Mouse (Mus musculus) C2C12 (cell line): ENCODE measurements around the gene Lrmda.

Experiments
- CEBPB ChIP-seq: IDR thresholded peaks from one replicate; pipeline ENCODE4 v1.6.1; 2011; ENCODE audit warnings: low read depth, mild to moderate bottlenecking, control low read depth, moderate library complexity
- CTCF ChIP-seq: IDR thresholded peaks from one replicate; pipeline ENCODE4 v1.5.1; 2011; ENCODE audit not compliant: control insufficient read depth, insufficient read depth, insufficient read length
- MAX ChIP-seq: IDR thresholded peaks from one replicate; pipeline ENCODE4 v1.6.1; 2011; ENCODE audit warnings: mild to moderate bottlenecking, control low read depth
- USF1 ChIP-seq: IDR thresholded peaks from one replicate; pipeline ENCODE4 v1.6.1; 2011; ENCODE audit warnings: low read depth, mild to moderate bottlenecking, control low read depth, moderate library complexity

DNA sequence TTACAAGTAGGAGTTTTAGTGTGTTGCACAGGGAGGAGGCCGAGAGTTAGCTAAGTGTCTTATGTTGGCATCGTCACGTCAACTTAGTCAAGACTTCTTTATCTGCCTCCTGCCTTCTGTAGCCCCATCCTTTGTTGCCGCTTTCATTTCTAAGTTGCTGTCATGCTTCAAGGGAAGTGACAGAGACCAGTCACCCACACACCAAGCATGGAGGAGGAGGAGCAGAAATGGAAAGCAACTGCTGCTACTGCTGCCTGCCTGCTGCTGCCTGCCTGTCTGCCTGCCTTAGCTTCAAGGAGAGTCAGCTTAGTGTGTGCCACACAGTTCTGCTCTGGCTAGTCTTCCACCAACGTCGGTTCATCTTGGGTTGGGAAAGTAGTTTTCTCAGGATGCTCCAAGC lies 319.7 kb downstream of the Lrmda start:
- TF ChIP-seq CTCF: no peak
- TF ChIP-seq USF1: no peak
- no peak for TF ChIP-seq MAX
- TF ChIP-seq CEBPB: no peak
